Mouse (Mus musculus) E14TG2a.4 (cell line): ENCODE data around the gene Ccdc137.

ENCODE experiments used
- H3K27me3 ChIP-seq: 2 replicates; pipeline ENCODE4 v1.6.1; 2014; ENCODE audit warnings: low read length, control low read depth; ENCODE audit not compliant: insufficient read depth
- H3K36me3 ChIP-seq: 2 replicates; pipeline ENCODE4 v1.6.1; 2014; ENCODE audit warnings: low read length, control low read depth; ENCODE audit not compliant: insufficient read depth
- H3K4me1 ChIP-seq: replicated peaks from 2 replicates; pipeline ENCODE4 v1.6.1; 2014; ENCODE audit warnings: low read depth, low read length, control low read depth
- H3K4me3 ChIP-seq: replicated peaks from 2 replicates; pipeline ENCODE4 v1.5.1; 2014; ENCODE audit warnings: mild to moderate bottlenecking, low read length
- H3K9me3 ChIP-seq: 2 replicates; pipeline ENCODE4 v1.6.1; 2014; ENCODE audit warnings: low read length, control low read depth
- CTCF ChIP-seq: conservative IDR thresholded peaks from 2 replicates; pipeline ENCODE4 v1.5.1; 2014; ENCODE audit warnings: low read length
- NANOG ChIP-seq: IDR thresholded peaks from 2 replicates; pipeline ENCODE4 v1.6.1; 2014; ENCODE audit warnings: borderline replicate concordance, low read length, mixed read lengths
- POU5F1 ChIP-seq: IDR thresholded peaks from 2 replicates; pipeline ENCODE4 v1.6.1; 2014; ENCODE audit warnings: low read length, borderline replicate concordance

Ccdc137 gene

GRCm38 (mm10) chr11:120437152-120437856 lies 20.6 kb upstream of the Ccdc137 start, which contains the start of gene Nploc4:
TSS of gene Nploc4 (minus strand) at chr11:120437708.
- peaks cover 12% of the 10 kb centered on the region for H3K4me1 ChIP-seq

GRCm38 (mm10) chr11:120437857-120438385 lies 20.0 kb upstream of the Ccdc137 start:
- H3K27me3 ChIP-seq: no peaks in the 10 kb centered on the region
- H3K36me3 ChIP-seq: peaks cover 29% of the 10 kb centered on the region
- H3K4me3 ChIP-seq: peak overlapping the region; percentile 97
- H3K9me3 ChIP-seq: no peaks in the 10 kb centered on the region
- no peak for TF ChIP-seq CTCF
- TF ChIP-seq NANOG: no peak
- no peak for TF ChIP-seq POU5F1
- peaks cover 12% of the 10 kb centered on the region for H3K4me1 ChIP-seq

More at GRCm38 (mm10) chr11:120437152-120437856, 20.6 kb upstream of the Ccdc137 start, which contains the start of gene Nploc4:
- H3K9me3 ChIP-seq: no peaks in the 10 kb centered on the region
- no peaks in the 10 kb centered on the region for H3K27me3 ChIP-seq
- no peak for TF ChIP-seq POU5F1
- no peak for TF ChIP-seq NANOG
- TF ChIP-seq CTCF: no peak
- peak within 1 kb of the TSS; percentile 97 for H3K4me3 ChIP-seq
- peaks cover 35% of the 10 kb centered on the region for H3K36me3 ChIP-seq

DNA sequence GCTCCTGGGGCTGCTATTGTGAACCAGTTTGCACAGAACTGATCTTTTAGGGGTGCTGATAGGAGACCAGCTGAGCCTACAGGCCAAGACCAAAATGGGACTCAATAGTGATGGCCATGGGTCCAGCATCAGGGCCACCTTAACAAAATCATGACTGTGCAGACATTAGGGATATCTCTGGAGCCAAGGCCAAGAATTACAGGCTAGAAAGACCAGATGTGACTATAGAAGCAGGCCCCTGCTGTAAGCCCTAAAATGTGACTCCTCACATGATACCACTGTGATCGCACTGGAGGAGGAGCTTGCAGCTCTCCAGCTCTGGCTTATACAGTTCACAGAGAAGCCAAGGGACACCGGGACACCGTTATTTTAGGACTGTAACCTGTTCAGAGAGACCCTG lies 15.6 kb upstream of the Ccdc137 start, which contains the start of gene Tspan10:
Tspan10 (plus strand) TSS at position 301 of the 400 bp plus-strand sequence.
- H3K27me3 ChIP-seq: no peaks in the 10 kb centered on the region
- H3K9me3 ChIP-seq: no peaks in the 10 kb centered on the region
- no peaks in the 10 kb centered on the region; the same call in 1 of the 2 replicates for H3K4me1 ChIP-seq
- TF ChIP-seq CTCF (no peak), POU5F1 (no peak), NANOG (no peak)
- no peaks in the 10 kb centered on the region for H3K36me3 ChIP-seq
- H3K4me3 ChIP-seq: no peak within 1 kb of the TSS

GRCm38 (mm10) chr11:120442765-120443280 lies 15.1 kb upstream of the Ccdc137 start:
- no peaks in the 10 kb centered on the region for H3K9me3 ChIP-seq
- H3K4me1 ChIP-seq: peaks cover 2% of the 10 kb centered on the region; the same call in 1 of the 2 replicates
- H3K36me3 ChIP-seq: no peaks in the 10 kb centered on the region
- no peak overlapping the region for H3K4me3 ChIP-seq
- TF ChIP-seq NANOG (no peak), POU5F1 (no peak), CTCF (no peak; the same call in 1 of the 2 replicates)
- no peaks in the 10 kb centered on the region for H3K27me3 ChIP-seq

GRCm38 (mm10) chr11:120444106-120444505 lies 13.8 kb upstream of the Ccdc137 start:
- no peaks in the 10 kb centered on the region for H3K36me3 ChIP-seq
- H3K4me3 ChIP-seq: no peak overlapping the region
- H3K4me1 ChIP-seq: peaks cover 11% of the 10 kb centered on the region
- no peaks in the 10 kb centered on the region for H3K9me3 ChIP-seq
- H3K27me3 ChIP-seq: no peaks in the 10 kb centered on the region
- TF ChIP-seq POU5F1 (no peak), CTCF (no peak), NANOG (no peak)

- TF ChIP-seq POU5F1 (no peak), NANOG (no peak), CTCF (no peak)
- Histone ChIP-seq H3K9me3 (no peaks in the 10 kb centered on the region), H3K4me1 (peaks cover 11% of the 10 kb centered on the region), H3K36me3 (no peaks in the 10 kb centered on the region), H3K27me3 (no peaks in the 10 kb centered on the region), H3K4me3 (no peak overlapping the region)
Measured at GRCm38 (mm10) chr11:120445475-120445874, 12.4 kb upstream of the Ccdc137 start.

- H3K4me3 ChIP-seq: no peak overlapping the region
- H3K27me3 ChIP-seq: no peaks in the 10 kb centered on the region
- H3K9me3 ChIP-seq: no peaks in the 10 kb centered on the region
- no peaks in the 10 kb centered on the region for H3K36me3 ChIP-seq
- TF ChIP-seq POU5F1 (no peak), CTCF (no peak), NANOG (no peak)
- H3K4me1 ChIP-seq: peaks cover 11% of the 10 kb centered on the region
Measured at GRCm38 (mm10) chr11:120447179-120447578, 10.7 kb upstream of the Ccdc137 start.

DNA sequence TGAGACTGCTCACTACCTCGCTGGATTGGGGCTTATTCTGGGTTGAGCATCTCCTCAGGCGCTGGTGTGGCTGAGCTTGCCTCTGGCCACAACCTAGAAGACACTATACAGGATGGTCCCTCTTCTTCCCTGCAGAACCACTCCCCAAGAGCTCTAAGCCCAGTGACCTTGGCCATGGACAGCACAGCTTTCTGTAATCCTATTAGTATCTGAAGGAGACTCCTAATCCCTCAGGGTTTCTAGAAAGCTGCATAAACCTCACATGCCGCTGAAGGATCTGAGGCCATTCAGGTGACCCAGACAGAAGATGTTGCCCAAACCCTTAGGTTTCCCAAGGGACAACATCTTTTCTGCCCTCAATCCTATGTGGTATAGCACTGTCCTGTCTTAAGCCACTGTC lies 5.7 kb upstream of the Ccdc137 start:
- Histone ChIP-seq H3K4me1 (peaks cover 21% of the 10 kb centered on the region), H3K9me3 (peaks cover 14% of the 10 kb centered on the region), H3K4me3 (no peak overlapping the region), H3K27me3 (peaks cover 5% of the 10 kb centered on the region; the same call in 1 of the 2 replicates), H3K36me3 (peaks cover 8% of the 10 kb centered on the region)
- TF ChIP-seq CTCF: no peak
- TF ChIP-seq NANOG: no peak
- TF ChIP-seq POU5F1: no peak
